Mouse (Mus musculus) liver, embryonic 11.5 days (tissue): ENCODE results near the gene Rnf31. TPM values are rescaled to one million over a fixed set of nuclear protein-coding genes. Genes with fewer than 3 reads are reported as not detected.

ENCODE experiments used
- ATAC-seq: fragments of 200-750 bp; cut with Nextera tagmentation; replicated peaks from 2 replicates; pipeline ENCODE4 v1.8.0; 2017; ENCODE audit warnings: moderate number of reproducible peaks, mild to moderate bottlenecking, moderate TSS enrichment, moderate library complexity; ENCODE audit not compliant: low FRiP score
- DNase-seq: peaks from one replicate; pipeline ENCODE4 v3.0.0-alpha.2; 2017; ENCODE audit warnings: low spot score
- H3K27ac ChIP-seq: fragments of 300-500 bp; sonication (generic); 2 replicates; pipeline ENCODE4 v1.5.1; 2014; ENCODE audit warnings: mild to moderate bottlenecking, low read depth, low read length, control low read depth
- H3K27me3 ChIP-seq: fragments of 300-500 bp; sonication (generic); replicated peaks from 2 replicates; pipeline ENCODE4 v1.6.1; 2014; ENCODE audit warnings: low read length, mixed read lengths; ENCODE audit not compliant: control insufficient read depth, insufficient read depth
- H3K36me3 ChIP-seq: fragments of 300-500 bp; sonication (generic); 2 replicates; pipeline ENCODE4 v1.6.1; 2014; ENCODE audit warnings: mild to moderate bottlenecking, low read length, moderate library complexity, mixed read lengths; ENCODE audit not compliant: control insufficient read depth, insufficient read depth
- H3K4me1 ChIP-seq: fragments of 300-500 bp; sonication (generic); replicated peaks from 2 replicates; pipeline ENCODE4 v1.6.1; 2014; ENCODE audit warnings: low read length, mixed read lengths; ENCODE audit not compliant: control insufficient read depth, insufficient read depth
- H3K4me2 ChIP-seq: fragments of 300-500 bp; sonication (generic); 2 replicates; pipeline ENCODE4 v1.6.1; 2014; ENCODE audit warnings: mild to moderate bottlenecking, control low read depth, moderate library complexity
- H3K4me3 ChIP-seq: fragments of 300-500 bp; sonication (generic); 2 replicates; pipeline ENCODE4 v1.5.1; 2014; ENCODE audit warnings: low read depth, low read length, control low read depth
- H3K9ac ChIP-seq: fragments of 300-500 bp; sonication (generic); 2 replicates; pipeline ENCODE4 v1.6.1; 2014; ENCODE audit warnings: low read depth, low read length, control low read depth
- H3K9me3 ChIP-seq: fragments of 300-500 bp; sonication (generic); 2 replicates; pipeline ENCODE4 v1.6.1; 2016; ENCODE audit warnings: low read length, inconsistent platforms, mixed read lengths; ENCODE audit not compliant: control insufficient read depth
- WGBS: fragments of 180-500 bp; shearing (Covaris S2); extraction: QIAGEN DNeasy Blood & Tissue Kit; methylation state at CpG from one replicate; pipeline ENCODE4 v1.1.7; 2014; 5-methylcytosine and 5-hydroxymethylcytosine counted together
- polyA plus RNA-seq: library from polyadenylated mRNA; unstranded; fragments of >200 nt; fragmentation: Nextera tagmentation; extraction: Ambion mirVana; gene quantifications from 2 replicates; pipeline ENCODE4 v1.2.1, GENCODE M21; 2014

The Rnf31 gene
- polyA plus RNA-seq, 1 experiment from 2014 or later: 23.1 TPM

GRCm38 (mm10) chr14:55557587-55557986 is 33.9 kb upstream of the Rnf31 start:
- Histone ChIP-seq H3K9ac (peak overlapping the region; percentile 12; the same call in 1 of the 2 replicates), H3K9me3 (no peaks in the 10 kb centered on the region), H3K27me3 (no peaks in the 10 kb centered on the region), H3K4me3 (no peak overlapping the region), H3K4me1 (peaks cover 24% of the 10 kb centered on the region), H3K27ac (peak overlapping the region; percentile 57), H3K4me2 (no peak overlapping the region), H3K36me3 (no peaks in the 10 kb centered on the region)
- DNase-seq: no peak
- WGBS: 90% methylated on average over 3 of the region's 3 CpGs
- ATAC-seq: no peak

GRCm38 (mm10) chr14:55558740-55559448 is 32.6 kb upstream of the Rnf31 start:
- Histone ChIP-seq H3K4me1 (peaks cover 24% of the 10 kb centered on the region), H3K9ac (no peak overlapping the region), H3K27me3 (no peaks in the 10 kb centered on the region), H3K9me3 (no peaks in the 10 kb centered on the region), H3K36me3 (no peaks in the 10 kb centered on the region; the same call in 1 of the 2 replicates), H3K4me2 (peak overlapping the region; percentile 92), H3K4me3 (peak overlapping the region; percentile 68), H3K27ac (peak overlapping the region; percentile 99)
- DNase-seq (no peak), ATAC-seq (peak; percentile 30; the same call in 1 of the 2 replicates)
- WGBS: 46% methylated on average over 6 of the region's 6 CpGs

- H3K4me2 ChIP-seq: peak within 1 kb of the TSS; percentile 92
- under 1% methylated on average over 27 of the region's 27 CpGs for WGBS
- H3K27ac ChIP-seq: peak within 1 kb of the TSS; percentile 99
- H3K9me3 ChIP-seq: no peaks in the 10 kb centered on the region
- peak within 1 kb of the TSS; percentile 85 for H3K9ac ChIP-seq
- no peaks in the 10 kb centered on the region for H3K27me3 ChIP-seq
- H3K36me3 ChIP-seq: peaks cover 5% of the 10 kb centered on the region; the same call in 1 of the 2 replicates
- peaks cover 24% of the 10 kb centered on the region for H3K4me1 ChIP-seq
- DNase-seq (peak; percentile 90), ATAC-seq (peak; percentile 77)
- H3K4me3 ChIP-seq: peak within 1 kb of the TSS; percentile 68
Measured at GRCm38 (mm10) chr14:55559799-55560201, 31.7 kb upstream of the Rnf31 start, which contains the start of gene Dcaf11. TSS of gene Dcaf11 (plus strand) at chr14:55560006.

- DNase-seq (peak; percentile 98), ATAC-seq (peak; percentile 91)
- whole genome bisulfite sequencing: under 1% methylated on average over 51 of the region's 51 CpGs
- peak within 1 kb of the TSS; percentile 85 for H3K9ac ChIP-seq
- H3K4me3 ChIP-seq: peak within 1 kb of the TSS; percentile 68
- H3K27me3 ChIP-seq: no peaks in the 10 kb centered on the region
- H3K4me2 ChIP-seq: peak within 1 kb of the TSS; percentile 92
- peaks cover 9% of the 10 kb centered on the region; the same call in 1 of the 2 replicates for H3K36me3 ChIP-seq
- H3K9me3 ChIP-seq: no peaks in the 10 kb centered on the region
- H3K4me1 ChIP-seq: peaks cover 24% of the 10 kb centered on the region
- H3K27ac ChIP-seq: peak within 1 kb of the TSS; percentile 99
Measured at GRCm38 (mm10) chr14:55560202-55561073, 31.1 kb upstream of the Rnf31 start, which contains the start of gene A730061H03Rik. TSS of gene A730061H03Rik (minus strand) at chr14:55560406.

GRCm38 (mm10) chr14:55561860-55562259 is 29.6 kb upstream of the Rnf31 start:
- ATAC-seq (no peak), DNase-seq (no peak)
- Histone ChIP-seq H3K27me3 (no peaks in the 10 kb centered on the region), H3K36me3 (peaks cover 24% of the 10 kb centered on the region), H3K9ac (no peak overlapping the region), H3K27ac (no peak overlapping the region), H3K4me1 (peaks cover 19% of the 10 kb centered on the region), H3K9me3 (no peaks in the 10 kb centered on the region), H3K4me3 (peak overlapping the region; percentile 68; the same call in 1 of the 2 replicates), H3K4me2 (no peak overlapping the region; the same call in 1 of the 2 replicates)
- WGBS: 87% methylated on average over 10 of the region's 10 CpGs

- no peak for ATAC-seq
- H3K36me3 ChIP-seq: peaks cover 31% of the 10 kb centered on the region
- 85% methylated on average over 11 of the region's 11 CpGs for WGBS
Measured at GRCm38 (mm10) chr14:55563249-55563648, 28.3 kb upstream of the Rnf31 start.

GRCm38 (mm10) chr14:55565748-55566147 is 25.8 kb upstream of the Rnf31 start:
- Histone ChIP-seq H3K4me1 (peaks cover 7% of the 10 kb centered on the region), H3K27ac (no peak overlapping the region), H3K36me3 (peaks cover 42% of the 10 kb centered on the region), H3K4me2 (no peak overlapping the region), H3K9ac (no peak overlapping the region), H3K9me3 (no peaks in the 10 kb centered on the region), H3K4me3 (no peak overlapping the region), H3K27me3 (no peaks in the 10 kb centered on the region)
- no peak for ATAC-seq
- no peak for DNase-seq
- 83% methylated on average over 3 of the region's 3 CpGs for WGBS

More at GRCm38 (mm10) chr14:55563249-55563648, 28.3 kb upstream of the Rnf31 start:
- H3K27ac ChIP-seq: no peak overlapping the region
- H3K9me3 ChIP-seq: no peaks in the 10 kb centered on the region
- H3K4me2 ChIP-seq: no peak overlapping the region
- H3K27me3 ChIP-seq: no peaks in the 10 kb centered on the region
- peaks cover 12% of the 10 kb centered on the region for H3K4me1 ChIP-seq
- no peak for DNase-seq
- H3K9ac ChIP-seq: no peak overlapping the region
- H3K4me3 ChIP-seq: no peak overlapping the region

GRCm38 (mm10) chr14:55567496-55567895 is 24.0 kb upstream of the Rnf31 start:
- ATAC-seq (no peak), DNase-seq (no peak)

More at GRCm38 (mm10) chr14:55567496-55567895, 24.0 kb upstream of the Rnf31 start:
- no peaks in the 10 kb centered on the region for H3K4me1 ChIP-seq
- no peak overlapping the region for H3K4me2 ChIP-seq
- WGBS: 87% methylated on average over 3 of the region's 3 CpGs
- no peaks in the 10 kb centered on the region for H3K27me3 ChIP-seq
- no peak overlapping the region for H3K27ac ChIP-seq
- H3K9ac ChIP-seq: no peak overlapping the region
- peaks cover 42% of the 10 kb centered on the region for H3K36me3 ChIP-seq
- H3K4me3 ChIP-seq: no peak overlapping the region
- no peaks in the 10 kb centered on the region for H3K9me3 ChIP-seq
